Mouse (Mus musculus): ENCODE results near the gene Triobp. TPM values are rescaled to one million over a fixed set of nuclear protein-coding genes. Genes with fewer than 3 reads are reported as not detected.
"Not testable (repeated sequence)": the region's sequence is repeated elsewhere in the genome, so short reads cannot be mapped to it uniquely, and the experiment has no call there.

Triobp gene
- polyA plus RNA-seq, 1 experiment from 2014 or later: 35.4 TPM

- H3K27ac ChIP-seq (ENCODE audit: low read depth, low read length); ATAC-seq (ENCODE audit: low read depth); H3K9me3 ChIP-seq (ENCODE audit: control insufficient read depth, low read length); H3K9ac ChIP-seq (replicated peaks; ENCODE audit: low read depth, low read length); H3K4me2 ChIP-seq (ENCODE audit: low read depth, low read length); H3K27me3 ChIP-seq (ENCODE audit: control insufficient read depth, insufficient read depth, low read length); H3K4me3 ChIP-seq (ENCODE audit: low read depth, low read length); H3K4me1 ChIP-seq (ENCODE audit: control insufficient read depth, insufficient read depth, low read length): not testable (repeated sequence)
- 88% methylated on average over 6 of the region's 6 CpGs for WGBS
- peaks cover 23% of the 10 kb centered on the region; the same call in 1 of the 2 replicates for H3K36me3 ChIP-seq (ENCODE audit: control insufficient read depth, insufficient read depth, low read length)
Observed at GRCm38 (mm10) chr15:79007836-79008235, 60.3 kb downstream of the Triobp start.

- Histone ChIP-seq H3K9ac (replicated peaks; ENCODE audit: low read depth, low read length) (no peak overlapping the region), H3K36me3 (ENCODE audit: control insufficient read depth, insufficient read depth, low read length) (peaks cover 9% of the 10 kb centered on the region; the same call in 1 of the 2 replicates), H3K9me3 (ENCODE audit: control insufficient read depth, low read length) (no peaks in the 10 kb centered on the region), H3K27ac (ENCODE audit: low read depth, low read length) (no peak overlapping the region), H3K4me3 (ENCODE audit: low read depth, low read length) (no peak overlapping the region), H3K4me2 (ENCODE audit: low read depth, low read length) (no peak overlapping the region), H3K4me1 (ENCODE audit: control insufficient read depth, insufficient read depth, low read length) (no peaks in the 10 kb centered on the region), H3K27me3 (ENCODE audit: control insufficient read depth, insufficient read depth, low read length) (no peaks in the 10 kb centered on the region)
- ATAC-seq (ENCODE audit: low read depth): no peak
- WGBS: 59% methylated on average over 5 of the region's 5 CpGs
Observed at GRCm38 (mm10) chr15:79009734-79010133, 62.2 kb downstream of the Triobp start.

- Histone ChIP-seq H3K4me1 (ENCODE audit: control insufficient read depth, insufficient read depth, low read length) (no peaks in the 10 kb centered on the region), H3K4me2 (ENCODE audit: low read depth, low read length) (no peak overlapping the region), H3K36me3 (ENCODE audit: control insufficient read depth, insufficient read depth, low read length) (no peaks in the 10 kb centered on the region), H3K4me3 (ENCODE audit: low read depth, low read length) (no peak overlapping the region), H3K9me3 (ENCODE audit: control insufficient read depth, low read length) (no peaks in the 10 kb centered on the region), H3K27ac (ENCODE audit: low read depth, low read length) (no peak overlapping the region), H3K27me3 (ENCODE audit: control insufficient read depth, insufficient read depth, low read length) (no peaks in the 10 kb centered on the region), H3K9ac (replicated peaks; ENCODE audit: low read depth, low read length) (no peak overlapping the region)
- WGBS: 19% methylated on average over 10 of the region's 10 CpGs
- ATAC-seq (ENCODE audit: low read depth): no peak
Observed at GRCm38 (mm10) chr15:79011550-79011949, 64.0 kb downstream of the Triobp start.

- 28% methylated on average over 7 of the region's 7 CpGs for WGBS
- Histone ChIP-seq H3K36me3 (ENCODE audit: control insufficient read depth, insufficient read depth, low read length) (no peaks in the 10 kb centered on the region), H3K4me3 (ENCODE audit: low read depth, low read length) (no peak overlapping the region), H3K9ac (replicated peaks; ENCODE audit: low read depth, low read length) (no peak overlapping the region), H3K4me2 (ENCODE audit: low read depth, low read length) (no peak overlapping the region), H3K27ac (ENCODE audit: low read depth, low read length) (no peak overlapping the region), H3K4me1 (ENCODE audit: control insufficient read depth, insufficient read depth, low read length) (no peaks in the 10 kb centered on the region), H3K27me3 (ENCODE audit: control insufficient read depth, insufficient read depth, low read length) (no peaks in the 10 kb centered on the region), H3K9me3 (ENCODE audit: control insufficient read depth, low read length) (no peaks in the 10 kb centered on the region)
- no peak for ATAC-seq (ENCODE audit: low read depth)
Observed at GRCm38 (mm10) chr15:79013382-79013781, 65.9 kb downstream of the Triobp start.

GRCm38 (mm10) chr15:79018191-79018590 lies 70.7 kb downstream of the Triobp start:
- Histone ChIP-seq H3K4me3 (ENCODE audit: low read depth, low read length) (no peak overlapping the region), H3K36me3 (ENCODE audit: control insufficient read depth, insufficient read depth, low read length) (no peaks in the 10 kb centered on the region), H3K9me3 (ENCODE audit: control insufficient read depth, low read length) (no peaks in the 10 kb centered on the region), H3K4me1 (ENCODE audit: control insufficient read depth, insufficient read depth, low read length) (no peaks in the 10 kb centered on the region), H3K27ac (ENCODE audit: low read depth, low read length) (no peak overlapping the region), H3K4me2 (ENCODE audit: low read depth, low read length) (no peak overlapping the region), H3K27me3 (ENCODE audit: control insufficient read depth, insufficient read depth, low read length) (no peaks in the 10 kb centered on the region), H3K9ac (replicated peaks; ENCODE audit: low read depth, low read length) (no peak overlapping the region)
- whole genome bisulfite sequencing: 25% methylated on average over 4 of the region's 4 CpGs
- no peak for ATAC-seq (ENCODE audit: low read depth)

- WGBS: 68% methylated on average over 3 of the region's 3 CpGs
- no peak overlapping the region for H3K4me2 ChIP-seq (ENCODE audit: low read depth, low read length)
- H3K36me3 ChIP-seq (ENCODE audit: control insufficient read depth, insufficient read depth, low read length): no peaks in the 10 kb centered on the region
- no peaks in the 10 kb centered on the region for H3K4me1 ChIP-seq (ENCODE audit: control insufficient read depth, insufficient read depth, low read length)
- H3K4me3 ChIP-seq (ENCODE audit: low read depth, low read length): no peak overlapping the region
- H3K9me3 ChIP-seq (ENCODE audit: control insufficient read depth, low read length): no peaks in the 10 kb centered on the region
- H3K27ac ChIP-seq (ENCODE audit: low read depth, low read length): no peak overlapping the region
- H3K27me3 ChIP-seq (ENCODE audit: control insufficient read depth, insufficient read depth, low read length): no peaks in the 10 kb centered on the region
- H3K9ac ChIP-seq (replicated peaks; ENCODE audit: low read depth, low read length): no peak overlapping the region
- no peak for ATAC-seq (ENCODE audit: low read depth)
Observed at GRCm38 (mm10) chr15:79018886-79019285, 71.4 kb downstream of the Triobp start.

- ATAC-seq (ENCODE audit: low read depth): no peak
- WGBS: 61% methylated on average over 10 of the region's 10 CpGs
Observed at GRCm38 (mm10) chr15:79022671-79023230, 75.2 kb downstream of the Triobp start.

GRCm38 (mm10) chr15:79023366-79023765 lies 75.8 kb downstream of the Triobp start:
- no peak overlapping the region for H3K4me2 ChIP-seq (ENCODE audit: low read depth, low read length)
- no peak for ATAC-seq (ENCODE audit: low read depth)
- H3K4me1 ChIP-seq (ENCODE audit: control insufficient read depth, insufficient read depth, low read length): peaks cover 11% of the 10 kb centered on the region
- H3K9ac ChIP-seq (replicated peaks; ENCODE audit: low read depth, low read length): no peak overlapping the region
- H3K36me3 ChIP-seq (ENCODE audit: control insufficient read depth, insufficient read depth, low read length): no peaks in the 10 kb centered on the region
- H3K4me3 ChIP-seq (ENCODE audit: low read depth, low read length): no peak overlapping the region
- WGBS: 78% methylated on average over 1 of the region's 1 CpGs
- H3K9me3 ChIP-seq (ENCODE audit: control insufficient read depth, low read length): no peaks in the 10 kb centered on the region
- no peaks in the 10 kb centered on the region for H3K27me3 ChIP-seq (ENCODE audit: control insufficient read depth, insufficient read depth, low read length)
- H3K27ac ChIP-seq (ENCODE audit: low read depth, low read length): no peak overlapping the region

More at GRCm38 (mm10) chr15:79022671-79023230, 75.2 kb downstream of the Triobp start:
- H3K4me1 ChIP-seq (ENCODE audit: control insufficient read depth, insufficient read depth, low read length): peaks cover 11% of the 10 kb centered on the region
- H3K9me3 ChIP-seq (ENCODE audit: control insufficient read depth, low read length): no peaks in the 10 kb centered on the region
- no peaks in the 10 kb centered on the region for H3K27me3 ChIP-seq (ENCODE audit: control insufficient read depth, insufficient read depth, low read length)
- H3K4me2 ChIP-seq (ENCODE audit: low read depth, low read length): no peak overlapping the region
- H3K4me3 ChIP-seq (ENCODE audit: low read depth, low read length): no peak overlapping the region
- no peak overlapping the region for H3K9ac ChIP-seq (replicated peaks; ENCODE audit: low read depth, low read length)
- H3K27ac ChIP-seq (ENCODE audit: low read depth, low read length): no peak overlapping the region
- no peaks in the 10 kb centered on the region for H3K36me3 ChIP-seq (ENCODE audit: control insufficient read depth, insufficient read depth, low read length)

GRCm38 (mm10) chr15:79025687-79026308 lies 78.3 kb downstream of the Triobp start:
- H3K9me3 ChIP-seq (ENCODE audit: control insufficient read depth, low read length): no peaks in the 10 kb centered on the region
- H3K4me2 ChIP-seq (ENCODE audit: low read depth, low read length): peak overlapping the region; percentile 41
- no peak overlapping the region for H3K27ac ChIP-seq (ENCODE audit: low read depth, low read length)
- H3K4me3 ChIP-seq (ENCODE audit: low read depth, low read length): no peak overlapping the region
- no peaks in the 10 kb centered on the region for H3K27me3 ChIP-seq (ENCODE audit: control insufficient read depth, insufficient read depth, low read length)
- H3K9ac ChIP-seq (replicated peaks; ENCODE audit: low read depth, low read length): no peak overlapping the region
- WGBS: 11% methylated on average over 16 of the region's 18 CpGs
- no peak for ATAC-seq (ENCODE audit: low read depth)
- H3K4me1 ChIP-seq (ENCODE audit: control insufficient read depth, insufficient read depth, low read length): peaks cover 23% of the 10 kb centered on the region
- no peaks in the 10 kb centered on the region for H3K36me3 ChIP-seq (ENCODE audit: control insufficient read depth, insufficient read depth, low read length)

Data from neural tube, embryonic 14.5 days (tissue).